Mouse (Mus musculus): ENCODE data around the gene Wscd2. TPM values are rescaled to one million over a fixed set of nuclear protein-coding genes. Genes with fewer than 3 reads are reported as not detected.

The Wscd2 gene
- total and polyA plus RNA-seq, 3 experiments, result 0.27 TPM; not detected in 2

DNA sequence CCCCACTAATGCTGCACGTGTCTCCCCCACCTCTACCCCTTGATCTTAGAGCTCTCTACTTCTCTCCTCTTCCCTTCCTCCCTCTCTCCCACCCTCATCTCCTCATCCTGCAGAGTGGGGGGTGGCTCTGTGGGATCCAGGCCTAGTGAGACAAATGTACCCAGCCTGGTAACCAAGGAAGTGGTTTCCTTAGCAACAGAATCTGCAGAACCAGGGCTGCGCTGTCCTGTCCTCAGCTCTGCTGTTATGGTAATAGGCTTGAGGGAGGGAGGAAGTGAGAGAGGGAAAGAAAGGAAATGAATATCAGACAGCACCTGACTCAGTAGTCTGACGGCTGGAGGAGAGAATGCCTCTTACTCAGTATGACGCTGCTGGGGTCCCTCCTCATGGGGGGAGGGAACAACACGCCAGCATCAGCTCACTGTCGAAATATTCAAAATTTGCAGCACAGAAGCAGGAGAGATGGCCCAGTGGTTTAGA is 101.7 kb downstream of the Wscd2 start:
- H3K27me3 ChIP-seq (ENCODE audit: insufficient read depth, low read length), result peaks cover 2% of the 10 kb centered on the region; the same call in 1 of the 2 replicates
- H3K4me1 ChIP-seq (ENCODE audit: insufficient read depth, low read depth, low read length), result no peaks in the 10 kb centered on the region
- DNase-seq (ENCODE audit: low spot score) (no peak), ATAC-seq (ENCODE audit: extremely low read depth, insufficient number of reproducible peaks, low FRiP score, poor library complexity, severe bottlenecking) (no peak)
- TF ChIP-seq CTCF (IDR thresholded peaks at IDR 0.05; ENCODE audit: low read depth, low read length) (no peak), POLR2AphosphoS5 (IDR thresholded peaks at IDR 0.05; ENCODE audit: insufficient replicate concordance, low read depth, low read length) (no peak), TAL1 (conservative IDR thresholded peaks at IDR 0.05; ENCODE audit: low read depth, low read length) (no peak), GATA2 (IDR thresholded peaks at IDR 0.05; ENCODE audit: borderline replicate concordance, low read depth, low read length) (no peak), GATA1 (IDR thresholded peaks at IDR 0.05; ENCODE audit: borderline replicate concordance, low read length) (no peak)
- H3K4me3 ChIP-seq (ENCODE audit: low read depth, low read length), result no peak overlapping the region
- H3K9me3 ChIP-seq (replicated peaks), result peaks cover 87% of the 10 kb centered on the region
- H3K36me3 ChIP-seq (replicated peaks), result no peaks in the 10 kb centered on the region

DNA sequence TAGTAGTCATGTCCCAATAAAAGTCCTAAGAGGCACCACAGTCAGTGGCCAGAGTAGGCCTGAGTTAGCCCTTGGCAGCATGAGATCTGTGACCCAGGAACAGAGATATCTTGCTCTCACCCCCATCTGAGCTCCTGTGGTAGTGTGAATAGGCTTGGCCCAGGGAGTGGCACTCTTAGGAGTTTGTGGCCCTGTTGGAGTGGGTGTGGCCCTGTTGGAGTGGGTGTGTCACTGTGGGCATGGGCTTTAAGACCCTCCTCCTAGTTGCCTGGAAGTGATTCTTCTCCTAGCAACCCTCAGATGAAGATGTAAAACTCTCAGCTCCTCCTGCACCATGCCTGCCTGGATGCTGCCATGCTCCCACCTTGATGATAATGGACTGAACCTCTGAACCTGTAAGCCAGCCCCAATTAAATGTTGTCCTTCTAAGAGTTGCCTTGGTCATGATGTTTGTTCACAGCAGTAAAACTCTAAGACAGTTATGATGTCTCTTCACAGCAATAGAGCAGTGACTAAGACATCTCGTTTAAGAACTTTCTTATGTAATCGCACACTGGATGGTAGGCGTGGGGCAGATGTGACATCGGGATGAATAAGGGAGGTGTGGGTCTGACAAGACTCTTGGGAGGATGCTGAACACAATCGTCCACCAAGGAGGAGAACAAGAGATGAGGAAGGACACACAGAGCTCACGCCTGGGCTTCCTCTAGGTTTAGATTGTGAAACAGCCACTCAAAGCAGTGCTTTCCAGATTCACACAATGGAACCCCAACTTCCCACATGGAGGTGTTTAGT is 104.0 kb downstream of the Wscd2 start:
- no peak overlapping the region for H3K4me3 ChIP-seq (ENCODE audit: low read depth, low read length)
- no peaks in the 10 kb centered on the region for H3K36me3 ChIP-seq (replicated peaks)
- ATAC-seq (ENCODE audit: extremely low read depth, insufficient number of reproducible peaks, low FRiP score, poor library complexity, severe bottlenecking) (no peak), DNase-seq (ENCODE audit: low spot score) (no peak)
- H3K27me3 ChIP-seq (ENCODE audit: insufficient read depth, low read length), result no peaks in the 10 kb centered on the region
- no peaks in the 10 kb centered on the region for H3K4me1 ChIP-seq (ENCODE audit: insufficient read depth, low read depth, low read length)
- TF ChIP-seq CTCF (IDR thresholded peaks at IDR 0.05; ENCODE audit: low read depth, low read length) (no peak), GATA2 (IDR thresholded peaks at IDR 0.05; ENCODE audit: borderline replicate concordance, low read depth, low read length) (no peak), TAL1 (conservative IDR thresholded peaks at IDR 0.05; ENCODE audit: low read depth, low read length) (no peak), GATA1 (IDR thresholded peaks at IDR 0.05; ENCODE audit: borderline replicate concordance, low read length) (no peak), POLR2AphosphoS5 (IDR thresholded peaks at IDR 0.05; ENCODE audit: insufficient replicate concordance, low read depth, low read length) (no peak)
- peaks cover 87% of the 10 kb centered on the region for H3K9me3 ChIP-seq (replicated peaks)

DNA sequence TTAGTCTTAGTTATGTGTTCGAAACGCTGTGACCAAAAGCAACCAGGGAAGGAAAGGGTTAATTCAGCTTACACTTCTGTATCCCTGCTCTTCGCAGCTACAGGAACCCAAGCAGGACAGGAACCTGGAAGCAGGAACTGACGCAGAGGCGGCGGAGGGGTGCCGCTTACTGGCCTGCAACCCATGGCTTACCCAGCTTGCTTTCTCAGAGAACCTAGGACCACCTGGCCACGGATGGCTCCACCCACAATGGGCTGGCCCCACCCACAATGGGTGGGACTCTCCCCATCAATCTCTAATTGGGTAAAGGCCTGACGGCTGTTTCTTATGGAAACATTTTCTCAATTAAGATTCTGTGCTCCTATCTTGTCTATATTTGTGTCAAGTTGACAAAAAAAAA is 106.1 kb downstream of the Wscd2 start:
- no peak for DNase-seq (ENCODE audit: low spot score)
- Histone ChIP-seq H3K9me3 (replicated peaks) (peaks cover 89% of the 10 kb centered on the region), H3K36me3 (replicated peaks) (no peaks in the 10 kb centered on the region), H3K4me1 (ENCODE audit: insufficient read depth, low read depth, low read length) (no peaks in the 10 kb centered on the region), H3K27me3 (ENCODE audit: insufficient read depth, low read length) (no peaks in the 10 kb centered on the region), H3K4me3 (ENCODE audit: low read depth, low read length) (no peak overlapping the region)
- no peak for ATAC-seq (ENCODE audit: extremely low read depth, insufficient number of reproducible peaks, low FRiP score, poor library complexity, severe bottlenecking)
- no peak for TF ChIP-seq CTCF (IDR thresholded peaks at IDR 0.05; ENCODE audit: low read depth, low read length)
- TF ChIP-seq TAL1 (conservative IDR thresholded peaks at IDR 0.05; ENCODE audit: low read depth, low read length), result no peak
- TF ChIP-seq GATA1 (IDR thresholded peaks at IDR 0.05; ENCODE audit: borderline replicate concordance, low read length), result no peak
- no peak for TF ChIP-seq POLR2AphosphoS5 (IDR thresholded peaks at IDR 0.05; ENCODE audit: insufficient replicate concordance, low read depth, low read length)
- TF ChIP-seq GATA2 (IDR thresholded peaks at IDR 0.05; ENCODE audit: borderline replicate concordance, low read depth, low read length), result no peak

DNA sequence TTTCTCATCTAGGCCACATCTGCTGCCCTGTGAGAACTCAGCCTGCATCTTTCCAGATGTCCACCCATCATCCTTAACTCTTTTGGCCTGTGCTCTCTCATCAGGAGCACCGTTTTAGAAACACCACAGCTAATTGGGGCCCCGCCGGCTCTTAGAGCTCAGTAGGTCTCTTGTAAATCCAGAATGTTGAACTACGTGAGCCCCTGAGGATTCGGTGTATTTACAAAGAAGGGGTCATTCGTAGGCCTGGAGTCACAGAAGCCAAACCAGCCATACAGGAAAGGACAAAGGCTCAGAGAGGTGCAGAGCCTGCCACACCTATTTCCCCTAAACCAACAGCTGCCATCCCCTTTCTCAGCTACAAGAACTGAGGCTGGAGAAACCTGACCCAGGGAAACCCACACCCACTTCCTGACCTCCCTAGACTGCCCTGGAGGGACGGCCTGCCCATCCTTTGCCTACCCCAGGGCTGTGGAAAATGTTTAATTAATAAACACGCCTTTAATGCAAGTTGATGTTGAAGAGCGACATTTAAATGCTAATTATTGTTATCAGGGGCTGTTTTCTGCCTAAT is 106.7 kb downstream of the Wscd2 start:
- ATAC-seq (ENCODE audit: extremely low read depth, insufficient number of reproducible peaks, low FRiP score, poor library complexity, severe bottlenecking) (no peak), DNase-seq (ENCODE audit: low spot score) (no peak)
- H3K4me1 ChIP-seq (ENCODE audit: insufficient read depth, low read depth, low read length), result no peaks in the 10 kb centered on the region
- no peaks in the 10 kb centered on the region for H3K27me3 ChIP-seq (ENCODE audit: insufficient read depth, low read length)
- H3K4me3 ChIP-seq (ENCODE audit: low read depth, low read length), result no peak overlapping the region
- H3K36me3 ChIP-seq (replicated peaks), result no peaks in the 10 kb centered on the region
- H3K9me3 ChIP-seq (replicated peaks), result peaks cover 89% of the 10 kb centered on the region
- no peak for TF ChIP-seq POLR2AphosphoS5 (IDR thresholded peaks at IDR 0.05; ENCODE audit: insufficient replicate concordance, low read depth, low read length)
- TF ChIP-seq GATA1 (IDR thresholded peaks at IDR 0.05; ENCODE audit: borderline replicate concordance, low read length), result no peak
- no peak for TF ChIP-seq GATA2 (IDR thresholded peaks at IDR 0.05; ENCODE audit: borderline replicate concordance, low read depth, low read length)
- no peak for TF ChIP-seq CTCF (IDR thresholded peaks at IDR 0.05; ENCODE audit: low read depth, low read length)
- no peak for TF ChIP-seq TAL1 (conservative IDR thresholded peaks at IDR 0.05; ENCODE audit: low read depth, low read length)

DNA sequence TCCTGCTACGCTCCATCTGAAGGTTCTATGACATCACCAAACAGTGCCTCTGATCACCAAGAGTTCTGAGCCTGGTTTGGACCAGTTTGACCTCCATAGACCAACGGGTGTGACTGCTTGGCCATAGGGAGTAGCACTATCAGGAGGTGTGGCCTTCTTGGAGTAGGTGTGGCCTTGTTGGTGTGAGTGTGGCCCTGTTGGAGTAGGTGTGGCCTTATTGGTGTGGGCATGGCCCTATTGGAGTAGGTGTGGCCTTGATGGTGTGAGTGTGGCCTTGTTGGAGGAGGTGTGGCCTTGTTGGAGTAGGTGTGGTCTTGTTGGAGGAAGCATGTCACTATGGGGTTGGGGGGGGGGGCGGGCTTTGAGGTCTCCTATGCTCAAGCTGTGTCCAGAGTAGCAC is 110.0 kb downstream of the Wscd2 start:
- peaks cover 89% of the 10 kb centered on the region for H3K9me3 ChIP-seq (replicated peaks)
- no peak overlapping the region for H3K4me3 ChIP-seq (ENCODE audit: low read depth, low read length)
- no peaks in the 10 kb centered on the region for H3K36me3 ChIP-seq (replicated peaks)
- no peak for ATAC-seq (ENCODE audit: extremely low read depth, insufficient number of reproducible peaks, low FRiP score, poor library complexity, severe bottlenecking)
- DNase-seq (ENCODE audit: low spot score), result no peak
- H3K4me1 ChIP-seq (ENCODE audit: insufficient read depth, low read depth, low read length), result no peaks in the 10 kb centered on the region
- TF ChIP-seq TAL1 (conservative IDR thresholded peaks at IDR 0.05; ENCODE audit: low read depth, low read length), result no peak
- TF ChIP-seq CTCF (IDR thresholded peaks at IDR 0.05; ENCODE audit: low read depth, low read length), result no peak
- no peak for TF ChIP-seq POLR2AphosphoS5 (IDR thresholded peaks at IDR 0.05; ENCODE audit: insufficient replicate concordance, low read depth, low read length)
- TF ChIP-seq GATA1 (IDR thresholded peaks at IDR 0.05; ENCODE audit: borderline replicate concordance, low read length), result no peak
- TF ChIP-seq GATA2 (IDR thresholded peaks at IDR 0.05; ENCODE audit: borderline replicate concordance, low read depth, low read length), result no peak
- H3K27me3 ChIP-seq (ENCODE audit: insufficient read depth, low read length), result no peaks in the 10 kb centered on the region

DNA sequence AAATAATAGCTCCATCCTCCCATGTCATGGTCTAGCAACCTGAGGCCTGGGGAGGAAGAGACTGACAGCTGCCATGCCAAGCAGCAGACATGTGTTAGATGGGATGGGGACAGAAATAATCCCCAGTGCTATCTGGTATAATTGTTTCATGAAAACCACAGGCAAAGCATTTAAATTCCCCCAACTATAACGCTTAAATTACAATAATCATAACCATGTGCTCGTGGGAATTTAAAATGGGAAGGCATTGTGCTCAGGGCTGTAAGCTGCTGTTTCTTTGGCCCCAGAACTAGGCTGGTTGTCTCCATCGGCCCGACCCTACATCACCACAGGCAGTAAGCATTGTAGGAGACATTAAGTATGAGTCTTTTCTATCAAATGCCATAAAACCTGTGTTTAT is 110.7 kb downstream of the Wscd2 start:
- TF ChIP-seq GATA1 (IDR thresholded peaks at IDR 0.05; ENCODE audit: borderline replicate concordance, low read length) (no peak), GATA2 (IDR thresholded peaks at IDR 0.05; ENCODE audit: borderline replicate concordance, low read depth, low read length) (no peak), TAL1 (conservative IDR thresholded peaks at IDR 0.05; ENCODE audit: low read depth, low read length) (no peak), CTCF (IDR thresholded peaks at IDR 0.05; ENCODE audit: low read depth, low read length) (no peak), POLR2AphosphoS5 (IDR thresholded peaks at IDR 0.05; ENCODE audit: insufficient replicate concordance, low read depth, low read length) (no peak)
- H3K4me3 ChIP-seq (ENCODE audit: low read depth, low read length), result no peak overlapping the region
- H3K9me3 ChIP-seq (replicated peaks), result peaks cover 88% of the 10 kb centered on the region
- H3K36me3 ChIP-seq (replicated peaks), result no peaks in the 10 kb centered on the region
- DNase-seq (ENCODE audit: low spot score) (no peak), ATAC-seq (ENCODE audit: extremely low read depth, insufficient number of reproducible peaks, low FRiP score, poor library complexity, severe bottlenecking) (no peak)
- H3K27me3 ChIP-seq (ENCODE audit: insufficient read depth, low read length), result no peaks in the 10 kb centered on the region
- no peaks in the 10 kb centered on the region for H3K4me1 ChIP-seq (ENCODE audit: insufficient read depth, low read depth, low read length)
